Mouse (Mus musculus) thymus, postnatal 25 days (tissue): ENCODE measurements around the gene Gm28961.
"Not testable (repeated sequence)": the region's sequence is repeated elsewhere in the genome, so short reads cannot be mapped to it uniquely, and the experiment has no call there.

Source experiments
- DNase-seq: peaks from one replicate; pipeline ENCODE4 v3.0.0; 2022

Gm28961 gene

GRCm38 (mm10) chrY:57705397-57705796 lies at the start of gene Gm28961:
Gene Gm28961 (plus strand): TSS chrY:57705697.
- not testable (repeated sequence) for DNase-seq
